Mouse (Mus musculus) cerebellum, postnatal 14 days (tissue): ENCODE measurements at regions not wholly inside any gene's neighbourhood (a gene's known extent, or its start where the extent isn't known, plus 50 kb on each side); places are given as distances from the start of the nearest gene placed in this dataset.

Experiments
- DNase-seq, 2 experiments: peaks; one replicate each; pipeline ENCODE4 v3.0.0; 2021; ENCODE audit warnings: mixed read lengths in 2 of 2

- no peak for DNase-seq
Measured at GRCm38 (mm10) chr13:116795041-116795440, 230.3 kb downstream of the Parp8 start.

GRCm38 (mm10) chr13:116781616-116782015 lies 243.7 kb downstream of the Parp8 start:
- DNase-seq: no peak

GRCm38 (mm10) chr13:116765491-116765890 lies 259.8 kb downstream of the Parp8 start:
- DNase-seq: no peak

GRCm38 (mm10) chr13:116759912-116760311 lies 265.4 kb downstream of the Parp8 start:
- no peak for DNase-seq

GRCm38 (mm10) chr13:116740825-116741224 lies 284.5 kb downstream of the Parp8 start:
- DNase-seq: no peak

- DNase-seq: peak; percentile 40 to 49
Measured at GRCm38 (mm10) chr13:116723361-116724153, 301.8 kb downstream of the Parp8 start.

- DNase-seq: peak; percentile 84 to 85
Measured at GRCm38 (mm10) chr13:116714809-116715208, 310.5 kb downstream of the Parp8 start.

GRCm38 (mm10) chr13:116711866-116712593 lies 313.3 kb downstream of the Parp8 start:
- peak; percentile 79 to 85 for DNase-seq

GRCm38 (mm10) chr13:116711148-116711865 lies 314.0 kb downstream of the Parp8 start:
- no peak for DNase-seq

- DNase-seq: no peak
Measured at GRCm38 (mm10) chr13:116709671-116710070, 315.7 kb downstream of the Parp8 start.

- no peak for DNase-seq
Measured at GRCm38 (mm10) chr13:116708846-116709245, 316.5 kb downstream of the Parp8 start.

- no peak for DNase-seq
Measured at GRCm38 (mm10) chr13:116708456-116708780, 316.9 kb downstream of the Parp8 start.

GRCm38 (mm10) chr13:116707621-116708455 lies 317.5 kb downstream of the Parp8 start:
- peak; percentile 6 to 32 for DNase-seq

GRCm38 (mm10) chr13:116706401-116707330 lies 318.7 kb downstream of the Parp8 start:
- DNase-seq: no peak

- peak in 1 of 2 experiments; percentile 20 for DNase-seq
Measured at GRCm38 (mm10) chr13:116705611-116706386, 319.5 kb downstream of the Parp8 start.

GRCm38 (mm10) chr13:116688714-116689113 lies 336.6 kb downstream of the Parp8 start:
- DNase-seq: no peak
